Mouse (Mus musculus): ENCODE data around the gene Spock1.

Gene Spock1

GRCm38 (mm10) chr13:57865029-57865428 lies 43.1 kb downstream of the Spock1 start:
- no peak for DNase-seq (ENCODE audit: low spot score in 2 of 2)

- no peak for DNase-seq (ENCODE audit: low spot score in 2 of 2)
These were observed 49.6 kb downstream of the Spock1 start for GRCm38 (mm10) chr13:57858491-57858890.

GRCm38 (mm10) chr13:57857016-57857415 lies 51.1 kb downstream of the Spock1 start:
- DNase-seq (ENCODE audit: low spot score in 2 of 2): no peak

- no peak for DNase-seq (ENCODE audit: low spot score in 2 of 2)
These were observed 51.8 kb downstream of the Spock1 start for GRCm38 (mm10) chr13:57856311-57856853.

GRCm38 (mm10) chr13:57855766-57856165 lies 52.4 kb downstream of the Spock1 start:
- DNase-seq (ENCODE audit: low spot score in 2 of 2): no peak

GRCm38 (mm10) chr13:57854416-57854815 lies 53.7 kb downstream of the Spock1 start:
- DNase-seq (ENCODE audit: low spot score in 2 of 2): no peak

GRCm38 (mm10) chr13:57853621-57854020 lies 54.5 kb downstream of the Spock1 start:
- DNase-seq (ENCODE audit: low spot score in 2 of 2): no peak

GRCm38 (mm10) chr13:57853156-57853555 lies 55.0 kb downstream of the Spock1 start:
- no peak for DNase-seq (ENCODE audit: low spot score in 2 of 2)

GRCm38 (mm10) chr13:57848931-57849330 lies 59.2 kb downstream of the Spock1 start:
- no peak for DNase-seq (ENCODE audit: low spot score in 2 of 2)

- DNase-seq (ENCODE audit: low spot score in 2 of 2): no peak
These were observed 61.0 kb downstream of the Spock1 start for GRCm38 (mm10) chr13:57847101-57847500.

- DNase-seq (ENCODE audit: low spot score in 2 of 2): no peak
These were observed 61.7 kb downstream of the Spock1 start for GRCm38 (mm10) chr13:57846468-57846867.

- DNase-seq (ENCODE audit: low spot score in 2 of 2): no peak
These were observed 66.8 kb downstream of the Spock1 start for GRCm38 (mm10) chr13:57841141-57841848.

- no peak for DNase-seq (ENCODE audit: low spot score in 2 of 2)
These were observed 70.3 kb downstream of the Spock1 start for GRCm38 (mm10) chr13:57837691-57838437.

- DNase-seq (ENCODE audit: low spot score in 2 of 2): no peak
These were observed 76.6 kb downstream of the Spock1 start for GRCm38 (mm10) chr13:57831374-57832163.

GRCm38 (mm10) chr13:57830896-57831295 lies 77.2 kb downstream of the Spock1 start:
- no peak for DNase-seq (ENCODE audit: low spot score in 2 of 2)

- no peak for DNase-seq (ENCODE audit: low spot score in 2 of 2)
These were observed 78.0 kb downstream of the Spock1 start for GRCm38 (mm10) chr13:57830091-57830490.

GRCm38 (mm10) chr13:57816276-57816675 lies 91.9 kb downstream of the Spock1 start:
- no peak for DNase-seq (ENCODE audit: low spot score in 2 of 2)

- DNase-seq (ENCODE audit: low spot score in 2 of 2): no peak
These were observed 95.5 kb downstream of the Spock1 start for GRCm38 (mm10) chr13:57812643-57813042.

GRCm38 (mm10) chr13:57811253-57811652 lies 96.9 kb downstream of the Spock1 start:
- DNase-seq (ENCODE audit: low spot score in 2 of 2): no peak

GRCm38 (mm10) chr13:57810816-57811215 lies 97.3 kb downstream of the Spock1 start:
- DNase-seq (ENCODE audit: low spot score in 2 of 2): no peak

GRCm38 (mm10) chr13:57810083-57810482 lies 98.0 kb downstream of the Spock1 start:
- DNase-seq (ENCODE audit: low spot score in 2 of 2): no peak

- no peak for DNase-seq (ENCODE audit: low spot score in 2 of 2)
These were observed 98.5 kb downstream of the Spock1 start for GRCm38 (mm10) chr13:57809603-57810002.

Measured in spleen, postnatal 4 days (tissue).